Mouse (Mus musculus): ENCODE results near the gene Il10rb. TPM values are rescaled to one million over a fixed set of nuclear protein-coding genes. Genes with fewer than 3 reads are reported as not detected.

Gene Il10rb
- polyA plus RNA-seq, 1 experiment from 2014 or later, result 64.8 TPM

GRCm38 (mm10) chr16:91385621-91386020 lies 20.3 kb upstream of the Il10rb start:
- Histone ChIP-seq H3K4me3 (replicated peaks) (no peak overlapping the region), H3K9me3 (no peaks in the 10 kb centered on the region), H3K27me3 (replicated peaks) (no peaks in the 10 kb centered on the region), H3K4me2 (replicated peaks) (no peak overlapping the region), H3K27ac (no peak overlapping the region), H3K9ac (no peak overlapping the region), H3K4me1 (replicated peaks) (0 out of 2 replicates have a peak, but pooled peaks cover 3% of the 10 kb centered on the region), H3K36me3 (0 out of 2 replicates have a peak, but pooled peaks cover 5% of the 10 kb centered on the region)
- 0 out of 2 replicates have a peak, but pooled peaks have one; percentile 31 for ATAC-seq
- WGBS, result 45% methylated on average over 10 of the region's 10 CpGs

- Histone ChIP-seq H3K27me3 (replicated peaks) (no peaks in the 10 kb centered on the region), H3K9ac (no peak overlapping the region), H3K27ac (no peak overlapping the region), H3K36me3 (0 out of 2 replicates have a peak, but pooled peaks cover 5% of the 10 kb centered on the region), H3K4me2 (replicated peaks) (no peak overlapping the region), H3K4me1 (replicated peaks) (0 out of 2 replicates have a peak, but pooled peaks cover 3% of the 10 kb centered on the region), H3K4me3 (replicated peaks) (no peak overlapping the region), H3K9me3 (no peaks in the 10 kb centered on the region)
- WGBS, result 88% methylated on average over 10 of the region's 10 CpGs
- no peak for ATAC-seq
Observed at GRCm38 (mm10) chr16:91386419-91387120, 19.4 kb upstream of the Il10rb start.

- Histone ChIP-seq H3K27me3 (replicated peaks) (no peaks in the 10 kb centered on the region), H3K4me1 (replicated peaks) (0 out of 2 replicates have a peak, but pooled peaks cover 3% of the 10 kb centered on the region), H3K9me3 (no peaks in the 10 kb centered on the region), H3K9ac (no peak overlapping the region), H3K4me3 (replicated peaks) (no peak overlapping the region), H3K4me2 (replicated peaks) (no peak overlapping the region), H3K27ac (no peak overlapping the region), H3K36me3 (0 out of 2 replicates have a peak, but pooled peaks cover 5% of the 10 kb centered on the region)
- 91% methylated on average over 3 of the region's 3 CpGs for WGBS
- no peak for ATAC-seq
Observed at GRCm38 (mm10) chr16:91387121-91387486, 18.9 kb upstream of the Il10rb start.

GRCm38 (mm10) chr16:91390100-91390499 lies 15.9 kb upstream of the Il10rb start:
- Histone ChIP-seq H3K9me3 (no peaks in the 10 kb centered on the region), H3K4me2 (replicated peaks) (no peak overlapping the region), H3K36me3 (peaks cover 14% of the 10 kb centered on the region), H3K4me3 (replicated peaks) (no peak overlapping the region), H3K9ac (no peak overlapping the region), H3K27ac (no peak overlapping the region), H3K4me1 (replicated peaks) (0 out of 2 replicates have a peak, but pooled peaks cover 3% of the 10 kb centered on the region), H3K27me3 (replicated peaks) (no peaks in the 10 kb centered on the region)
- 87% methylated on average over 4 of the region's 4 CpGs for WGBS
- no peak for ATAC-seq

- no peaks in the 10 kb centered on the region for H3K27me3 ChIP-seq (replicated peaks)
- H3K4me1 ChIP-seq (replicated peaks), result no peaks in the 10 kb centered on the region
- no peak for ATAC-seq
- 80% methylated on average over 5 of the region's 5 CpGs for WGBS
- no peak within 1 kb of the TSS for H3K4me2 ChIP-seq (replicated peaks)
- H3K9me3 ChIP-seq, result no peaks in the 10 kb centered on the region
- no peak within 1 kb of the TSS for H3K9ac ChIP-seq
- H3K27ac ChIP-seq, result no peak within 1 kb of the TSS
- no peak within 1 kb of the TSS for H3K4me3 ChIP-seq (replicated peaks)
- H3K36me3 ChIP-seq, result peaks cover 14% of the 10 kb centered on the region
Observed at GRCm38 (mm10) chr16:91391421-91391820, 14.5 kb upstream of the Il10rb start, which contains the start of gene Gm21970. Gene Gm21970 (plus strand): TSS chr16:91391721.

GRCm38 (mm10) chr16:91394826-91395410 lies 11.0 kb upstream of the Il10rb start:
- Histone ChIP-seq H3K4me1 (replicated peaks) (no peaks in the 10 kb centered on the region), H3K9me3 (no peaks in the 10 kb centered on the region), H3K4me3 (replicated peaks) (no peak overlapping the region), H3K27ac (no peak overlapping the region), H3K9ac (no peak overlapping the region), H3K4me2 (replicated peaks) (no peak overlapping the region), H3K27me3 (replicated peaks) (no peaks in the 10 kb centered on the region), H3K36me3 (peaks cover 12% of the 10 kb centered on the region)
- no peak for ATAC-seq
- WGBS, result 70% methylated on average over 4 of the region's 4 CpGs

GRCm38 (mm10) chr16:91395633-91396392 lies 10.2 kb upstream of the Il10rb start:
- Histone ChIP-seq H3K36me3 (peaks cover 9% of the 10 kb centered on the region), H3K9me3 (no peaks in the 10 kb centered on the region), H3K27me3 (replicated peaks) (no peaks in the 10 kb centered on the region), H3K4me2 (replicated peaks) (no peak overlapping the region), H3K4me3 (replicated peaks) (no peak overlapping the region), H3K4me1 (replicated peaks) (no peaks in the 10 kb centered on the region), H3K27ac (no peak overlapping the region), H3K9ac (no peak overlapping the region)
- 62% methylated on average over 8 of the region's 8 CpGs for WGBS
- no peak for ATAC-seq

- Histone ChIP-seq H3K4me1 (replicated peaks) (no peaks in the 10 kb centered on the region), H3K9me3 (no peaks in the 10 kb centered on the region), H3K27ac (no peak overlapping the region), H3K4me3 (replicated peaks) (no peak overlapping the region), H3K27me3 (replicated peaks) (no peaks in the 10 kb centered on the region), H3K9ac (no peak overlapping the region), H3K36me3 (peaks cover 9% of the 10 kb centered on the region), H3K4me2 (replicated peaks) (no peak overlapping the region)
- WGBS, result 80% methylated on average over 10 of the region's 10 CpGs
- ATAC-seq, result no peak
Observed at GRCm38 (mm10) chr16:91396844-91397537, 9.0 kb upstream of the Il10rb start.

- no peak for ATAC-seq
- no peak overlapping the region for H3K9ac ChIP-seq
- peaks cover 6% of the 10 kb centered on the region; the same call in 1 of the 2 replicates for H3K36me3 ChIP-seq
- H3K9me3 ChIP-seq, result no peaks in the 10 kb centered on the region
- H3K4me3 ChIP-seq (replicated peaks), result no peak overlapping the region
- no peak overlapping the region for H3K27ac ChIP-seq
- H3K27me3 ChIP-seq (replicated peaks), result no peaks in the 10 kb centered on the region
- no peaks in the 10 kb centered on the region for H3K4me1 ChIP-seq (replicated peaks)
- no peak overlapping the region for H3K4me2 ChIP-seq (replicated peaks)
- WGBS, result 89% methylated on average over 12 of the region's 12 CpGs
Observed at GRCm38 (mm10) chr16:91398030-91398429, 7.9 kb upstream of the Il10rb start.

GRCm38 (mm10) chr16:91398944-91399343 lies 7.0 kb upstream of the Il10rb start:
- no peaks in the 10 kb centered on the region for H3K4me1 ChIP-seq (replicated peaks)
- no peak overlapping the region for H3K4me2 ChIP-seq (replicated peaks)
- no peaks in the 10 kb centered on the region for H3K27me3 ChIP-seq (replicated peaks)
- no peak overlapping the region for H3K4me3 ChIP-seq (replicated peaks)
- ATAC-seq, result no peak
- no peak overlapping the region for H3K9ac ChIP-seq
- WGBS, result 92% methylated on average over 7 of the region's 7 CpGs
- peaks cover 8% of the 10 kb centered on the region; the same call in 1 of the 2 replicates for H3K36me3 ChIP-seq
- H3K27ac ChIP-seq, result no peak overlapping the region
- H3K9me3 ChIP-seq, result no peaks in the 10 kb centered on the region

- H3K9me3 ChIP-seq, result no peaks in the 10 kb centered on the region
- H3K4me1 ChIP-seq (replicated peaks), result peaks cover 5% of the 10 kb centered on the region
- ATAC-seq, result no peak
- no peak overlapping the region for H3K4me2 ChIP-seq (replicated peaks)
- peaks cover 4% of the 10 kb centered on the region; the same call in 1 of the 2 replicates for H3K36me3 ChIP-seq
- WGBS, result 81% methylated on average over 6 of the region's 6 CpGs
- H3K27me3 ChIP-seq (replicated peaks), result no peaks in the 10 kb centered on the region
- H3K27ac ChIP-seq, result no peak overlapping the region
- H3K4me3 ChIP-seq (replicated peaks), result no peak overlapping the region
- H3K9ac ChIP-seq, result no peak overlapping the region
Observed at GRCm38 (mm10) chr16:91401569-91402165, 4.3 kb upstream of the Il10rb start.

All from intestine, embryonic 15.5 days (tissue).